Mouse (Mus musculus): ENCODE results near the gene Hoxa3. TPM values are rescaled to one million over a fixed set of nuclear protein-coding genes. Genes with fewer than 3 reads are reported as not detected.

Gene Hoxa3
- polyA plus RNA-seq, 1 experiment: 3.7 TPM

DNA sequence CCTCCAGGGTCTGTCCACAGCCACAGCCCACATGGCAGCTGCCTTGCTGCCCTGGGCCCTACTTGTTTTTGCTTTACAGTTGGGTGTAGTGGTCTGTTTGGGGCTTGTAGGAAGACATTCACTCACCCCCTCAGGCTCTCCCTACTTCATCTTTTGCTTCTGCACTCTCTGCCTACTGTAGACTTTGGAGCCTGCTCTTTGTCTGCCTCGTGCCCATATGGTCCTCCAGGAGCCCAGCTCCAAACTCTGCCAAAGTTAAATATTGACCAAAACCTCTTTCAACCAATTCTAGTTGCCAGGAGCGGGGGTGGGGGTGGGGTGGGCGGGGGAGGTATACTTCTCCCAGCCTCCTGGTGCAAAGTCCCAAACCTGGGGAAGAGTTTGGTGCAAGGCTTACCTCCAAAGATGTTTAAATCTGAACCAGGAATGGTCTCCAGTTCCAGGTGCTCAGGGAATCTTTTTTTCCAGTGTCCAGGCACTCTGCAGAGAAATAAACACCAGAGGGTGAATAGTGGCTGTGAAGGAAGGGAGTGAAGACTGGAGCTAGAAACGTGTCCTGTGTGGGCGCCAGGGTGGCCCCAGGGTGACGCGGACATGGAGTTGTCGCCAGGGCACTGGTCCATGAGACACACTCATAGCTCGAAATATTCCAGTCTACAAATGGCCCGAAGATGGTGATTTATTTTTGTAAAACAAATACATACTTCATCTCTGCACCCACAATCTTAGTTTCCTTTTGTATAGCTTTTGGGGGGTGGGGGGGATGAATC is 29.6 kb downstream of the Hoxa3 start:
- no peak for DNase-seq (ENCODE audit: low spot score)

DNA sequence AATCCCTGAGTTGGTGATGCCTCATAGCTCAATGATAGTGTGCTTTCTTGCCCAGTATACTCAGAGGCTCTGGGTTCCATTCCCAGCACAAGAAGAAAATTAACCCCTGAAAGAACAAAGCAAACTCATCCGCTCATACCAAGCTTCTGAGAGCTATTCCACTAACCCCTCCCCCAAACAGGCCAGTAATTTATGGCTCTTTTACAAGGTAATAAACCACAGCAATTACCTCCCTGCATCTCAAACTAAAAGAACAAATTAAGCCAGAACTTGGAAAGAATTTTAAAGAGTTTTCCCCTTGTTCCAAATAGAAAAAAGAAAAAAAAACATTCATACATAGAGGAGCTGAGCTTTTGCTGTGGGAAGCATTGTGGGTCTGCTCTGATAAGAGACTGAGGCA is 30.3 kb downstream of the Hoxa3 start:
- DNase-seq (ENCODE audit: low spot score): no peak

GRCm38 (mm10) chr6:52182030-52182429 is 31.1 kb downstream of the Hoxa3 start:
- no peak for DNase-seq (ENCODE audit: low spot score)

DNA sequence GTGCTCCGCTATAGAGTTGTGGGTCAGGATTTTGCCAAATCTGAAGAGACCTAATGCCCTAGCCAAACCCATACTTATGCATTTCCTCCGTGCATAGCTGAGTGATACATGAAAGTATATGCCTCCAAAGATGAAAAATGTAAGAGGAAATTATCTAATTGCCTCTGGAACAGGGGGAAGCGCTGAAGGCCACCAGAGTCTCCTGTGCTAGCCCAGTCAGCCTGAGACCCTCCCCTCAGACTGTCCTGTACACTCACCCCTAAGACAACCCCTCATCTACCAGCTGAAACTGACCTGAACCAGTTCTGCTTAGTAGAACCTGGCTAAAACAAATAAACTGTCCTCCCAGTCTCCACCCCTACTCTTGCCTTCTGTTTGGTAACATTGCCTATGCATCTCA is 32.4 kb downstream of the Hoxa3 start:
- no peak for DNase-seq (ENCODE audit: low spot score)

GRCm38 (mm10) chr6:52180213-52180710 is 32.9 kb downstream of the Hoxa3 start:
- DNase-seq (ENCODE audit: low spot score): no peak

DNA sequence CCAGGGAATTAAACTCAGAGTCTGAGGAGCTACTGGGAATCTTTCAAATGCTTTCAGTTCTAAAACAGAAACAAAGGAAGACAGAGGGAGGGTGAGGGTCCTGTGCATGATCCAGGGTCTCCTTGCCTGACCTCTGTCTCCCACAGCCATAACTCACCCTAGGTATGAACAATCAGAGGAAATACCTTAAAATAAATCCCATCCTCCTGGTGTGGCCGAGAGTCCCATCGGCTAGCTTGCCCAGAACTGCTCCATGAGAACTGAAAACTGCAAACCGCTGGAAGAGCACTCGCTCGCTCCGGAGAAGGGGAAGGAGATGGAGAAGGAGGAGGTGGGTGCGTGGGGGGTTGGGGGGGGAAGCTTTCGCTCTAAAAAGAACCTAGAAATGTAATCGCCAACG is 33.4 kb downstream of the Hoxa3 start:
- no peak for DNase-seq (ENCODE audit: low spot score)

DNA sequence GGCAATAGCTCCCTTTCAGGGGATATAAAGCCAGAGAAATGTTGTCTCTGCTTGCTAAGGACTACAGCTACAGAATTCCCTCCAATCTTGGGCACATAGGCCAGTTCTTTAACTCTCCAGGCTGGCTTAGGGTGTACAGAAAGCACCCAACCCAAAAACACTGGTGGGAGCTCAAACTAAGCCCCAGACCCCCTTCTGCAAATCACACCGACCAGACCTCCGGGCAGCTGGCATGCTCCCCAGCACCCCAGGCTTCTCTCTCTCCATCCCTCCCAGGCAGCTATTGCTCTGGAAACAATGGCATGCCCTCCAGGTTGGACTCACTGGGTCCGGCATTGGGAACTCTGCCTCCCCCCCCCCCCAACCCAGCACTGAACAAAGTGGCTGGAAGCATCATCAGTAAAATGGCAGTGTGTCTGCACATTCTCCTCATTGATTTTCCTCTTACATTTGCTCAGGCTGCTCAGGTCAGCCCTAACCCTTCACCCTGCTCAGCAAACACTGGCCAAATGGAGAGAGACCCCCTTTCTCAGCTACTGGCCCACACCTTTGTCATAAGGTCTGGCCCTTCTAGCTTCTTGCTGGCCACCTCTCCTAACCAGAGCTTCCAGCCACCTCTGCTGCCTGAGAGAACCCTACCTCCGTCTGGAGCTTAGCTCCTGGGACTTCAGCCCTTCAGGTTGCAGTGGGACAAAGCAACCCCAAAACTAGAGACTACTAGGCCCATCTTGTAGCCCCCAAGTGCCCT is 34.0 kb downstream of the Hoxa3 start:
- no peak for DNase-seq (ENCODE audit: low spot score)

- DNase-seq (ENCODE audit: low spot score): no peak
Observed at GRCm38 (mm10) chr6:52177806-52178205, 35.3 kb downstream of the Hoxa3 start.

DNA sequence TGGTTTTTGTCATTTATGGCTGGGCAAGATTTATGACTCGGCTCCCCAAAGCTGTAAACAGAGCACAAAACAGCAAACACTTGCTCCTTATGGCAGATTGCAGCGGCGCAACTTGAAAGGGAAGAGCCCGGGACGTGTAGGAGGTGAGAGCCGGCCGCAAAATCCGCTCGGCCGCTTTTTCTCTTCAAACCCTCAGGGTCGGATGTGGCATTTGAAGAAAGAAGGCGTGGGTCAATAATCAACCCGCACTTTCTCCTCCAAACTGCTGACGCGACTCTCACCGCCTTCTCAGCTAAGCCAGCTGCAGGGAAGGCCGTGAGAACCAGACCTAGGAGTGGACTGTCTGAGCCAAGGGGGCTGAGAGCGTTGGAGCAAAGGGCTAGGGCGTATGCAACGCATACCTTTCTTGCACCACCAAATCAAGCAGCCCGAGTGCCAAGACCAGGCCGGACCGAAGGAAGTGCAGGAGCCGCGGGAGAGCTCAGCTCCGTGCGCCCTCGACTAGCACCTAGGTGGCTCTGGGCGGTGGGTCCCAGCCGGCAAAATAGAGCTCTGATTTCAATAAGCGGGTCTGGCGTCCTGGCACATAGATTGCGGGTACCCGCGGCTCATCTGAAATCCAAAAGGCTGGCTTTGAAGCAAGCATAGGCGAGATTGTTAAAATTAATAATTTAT is 35.9 kb downstream of the Hoxa3 start, which contains the start of gene 5730596B20Rik:
5730596B20Rik (plus strand) TSS at position 438 of the 675 bp plus-strand sequence.
- no peak for DNase-seq (ENCODE audit: low spot score)

DNA sequence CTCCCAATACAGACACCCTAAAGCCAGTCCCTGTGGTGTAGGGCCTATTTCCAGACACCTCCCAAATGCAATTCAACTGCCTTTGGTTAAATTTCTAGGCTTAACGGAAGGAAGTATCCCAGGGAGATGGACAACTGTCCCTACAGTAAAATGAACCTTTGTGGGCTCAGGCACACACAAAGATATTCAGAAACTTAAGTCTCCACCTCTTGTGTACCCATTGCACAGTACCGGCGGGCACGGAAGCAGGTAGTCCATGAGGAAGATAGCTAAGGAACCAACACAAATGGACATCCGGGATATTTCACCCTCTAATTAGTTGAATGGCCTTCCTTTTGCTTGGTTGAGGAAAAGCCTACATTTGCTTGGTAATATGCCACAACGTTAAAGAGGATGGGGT is 36.7 kb downstream of the Hoxa3 start:
- no peak for DNase-seq (ENCODE audit: low spot score)

GRCm38 (mm10) chr6:52175864-52176263 is 37.3 kb downstream of the Hoxa3 start:
- no peak for DNase-seq (ENCODE audit: low spot score)

GRCm38 (mm10) chr6:52174968-52175751 is 38.0 kb downstream of the Hoxa3 start:
- DNase-seq (ENCODE audit: low spot score): no peak

- no peak for DNase-seq (ENCODE audit: low spot score)
Observed at GRCm38 (mm10) chr6:52173648-52174047, 39.5 kb downstream of the Hoxa3 start.

- DNase-seq (ENCODE audit: low spot score): peak; percentile 61
Observed at GRCm38 (mm10) chr6:52172501-52172900, 40.6 kb downstream of the Hoxa3 start.

DNA sequence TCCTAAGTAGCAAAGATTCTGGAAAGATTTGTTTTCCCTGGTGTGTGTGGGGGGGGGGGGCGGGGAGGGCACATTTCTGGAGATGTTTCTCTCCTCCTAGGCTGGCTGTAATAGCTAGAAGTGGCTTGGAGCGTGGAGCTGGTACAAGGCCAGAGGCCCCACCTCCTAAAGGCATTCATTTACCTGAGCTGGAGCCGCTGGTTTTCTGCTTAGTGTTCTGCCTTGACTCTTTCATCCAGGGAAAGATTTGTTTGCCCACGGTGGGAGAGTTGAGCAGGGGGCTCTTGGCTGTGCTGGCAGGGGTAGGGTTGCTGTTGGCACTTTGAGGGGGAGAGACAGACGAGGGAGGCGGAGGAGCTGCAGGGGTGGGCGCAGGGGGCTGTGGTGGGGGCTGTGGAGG is 41.2 kb downstream of the Hoxa3 start:
- no peak for DNase-seq (ENCODE audit: low spot score)

GRCm38 (mm10) chr6:52171331-52171730 is 41.8 kb downstream of the Hoxa3 start:
- no peak for DNase-seq (ENCODE audit: low spot score)

- DNase-seq (ENCODE audit: low spot score): no peak
Observed at GRCm38 (mm10) chr6:52170898-52171223, 42.3 kb downstream of the Hoxa3 start.

DNA sequence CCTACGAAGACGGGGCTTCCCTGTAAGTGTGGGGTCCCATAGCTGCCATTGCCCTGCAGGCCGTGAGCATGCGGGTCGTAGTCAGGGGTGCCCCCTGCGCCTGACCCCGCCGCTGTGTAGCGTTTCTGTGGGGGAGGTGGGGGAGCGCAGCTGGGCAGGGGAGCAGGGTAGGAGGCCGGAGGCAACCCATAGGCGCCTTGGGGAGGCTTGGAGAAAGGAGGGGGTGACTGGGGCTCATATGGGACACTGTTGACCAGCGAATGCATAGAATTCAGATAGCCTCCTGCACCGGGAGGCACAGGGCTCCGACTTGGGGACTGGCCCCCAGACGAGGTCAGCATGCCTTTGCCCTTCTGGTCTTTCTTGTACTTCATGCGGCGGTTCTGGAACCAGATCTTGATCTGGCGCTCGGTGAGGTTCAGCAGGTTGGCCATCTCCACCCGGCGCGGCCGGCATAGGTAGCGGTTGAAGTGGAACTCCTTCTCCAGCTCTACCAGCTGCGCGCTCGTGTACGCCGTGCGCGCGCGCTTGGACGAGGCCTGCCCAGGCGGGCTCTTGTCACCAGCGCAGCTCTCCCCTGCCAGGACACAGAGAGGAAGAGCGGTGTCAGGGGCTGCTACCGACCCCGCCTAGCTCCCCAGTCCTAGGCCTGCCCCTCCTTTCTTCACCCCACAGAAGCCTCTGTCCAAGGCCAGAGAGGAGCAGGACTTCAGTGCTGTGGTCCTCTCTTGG is 42.8 kb downstream of the Hoxa3 start:
- no peak for DNase-seq (ENCODE audit: low spot score)

DNA sequence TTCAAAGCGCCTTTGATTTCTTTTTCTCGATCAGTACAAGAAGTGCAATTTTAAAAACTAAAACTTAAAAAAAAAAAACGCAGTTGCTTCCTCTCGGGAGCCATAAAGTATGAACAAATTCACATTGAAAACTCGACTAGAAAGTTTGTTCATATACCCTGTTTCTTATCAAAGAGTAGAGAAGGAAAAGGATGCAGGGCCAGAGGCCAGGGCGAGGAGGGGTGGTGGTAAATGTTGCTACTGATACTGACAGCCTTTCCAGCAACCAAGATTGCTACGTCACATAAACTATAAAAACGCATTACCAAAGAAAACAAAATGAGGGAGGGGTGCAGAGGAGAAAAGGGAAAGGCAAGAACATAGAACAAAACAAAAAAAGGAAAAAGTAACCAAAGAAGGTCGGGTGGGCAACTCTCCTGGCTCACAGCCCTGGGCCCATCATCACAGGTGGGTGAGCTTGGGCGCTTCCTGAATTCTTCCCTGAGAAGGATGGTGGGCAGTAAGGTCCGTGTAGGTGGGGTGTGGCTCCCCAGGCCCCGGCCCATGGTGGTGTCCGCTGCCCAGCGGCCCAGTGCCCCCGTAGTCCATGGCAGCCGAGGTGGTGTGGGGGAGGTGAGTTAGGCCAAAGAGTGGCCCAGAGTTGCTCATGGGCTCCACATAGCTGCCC is 43.5 kb downstream of the Hoxa3 start:
- no peak for DNase-seq (ENCODE audit: low spot score)
